Mouse (Mus musculus) adrenal gland, postnatal 14 days (tissue): Measurements from ENCODE around the gene Fcho1. TPM values are rescaled to one million over a fixed set of nuclear protein-coding genes. Genes with fewer than 3 reads are reported as not detected.

ENCODE experiments used
- DNase-seq: peaks from one replicate; pipeline ENCODE4 v3.0.0; 2021; ENCODE audit warnings: mixed read lengths
- total RNA-seq: library from RNA; stranded (reverse); gene quantifications from 2 replicates; pipeline ENCODE4 v1.2.3, GENCODE M21; 2021

The Fcho1 gene
- total RNA-seq, 1 experiment from 2014 or later, result 5.4 TPM

DNA sequence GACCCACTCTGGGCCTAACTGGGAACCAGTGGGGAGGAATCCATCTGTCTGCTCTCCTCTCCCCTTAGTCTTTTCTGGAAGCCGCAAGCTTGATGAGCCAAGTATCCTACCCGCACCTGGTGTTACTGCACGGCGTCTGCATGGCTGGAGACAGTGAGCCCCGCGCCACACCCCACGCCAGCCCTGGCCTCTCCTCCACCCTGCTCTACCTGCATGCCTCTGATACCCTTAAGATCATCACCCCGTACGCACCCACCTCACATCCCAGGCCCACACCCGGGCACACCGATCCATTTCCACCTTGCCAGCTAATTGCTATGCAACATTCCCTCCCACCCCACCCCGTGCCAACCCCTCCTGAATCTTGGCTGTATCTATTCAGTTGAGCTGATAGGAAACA is 42.7 kb downstream of the Fcho1 start:
- no peak for DNase-seq

DNA sequence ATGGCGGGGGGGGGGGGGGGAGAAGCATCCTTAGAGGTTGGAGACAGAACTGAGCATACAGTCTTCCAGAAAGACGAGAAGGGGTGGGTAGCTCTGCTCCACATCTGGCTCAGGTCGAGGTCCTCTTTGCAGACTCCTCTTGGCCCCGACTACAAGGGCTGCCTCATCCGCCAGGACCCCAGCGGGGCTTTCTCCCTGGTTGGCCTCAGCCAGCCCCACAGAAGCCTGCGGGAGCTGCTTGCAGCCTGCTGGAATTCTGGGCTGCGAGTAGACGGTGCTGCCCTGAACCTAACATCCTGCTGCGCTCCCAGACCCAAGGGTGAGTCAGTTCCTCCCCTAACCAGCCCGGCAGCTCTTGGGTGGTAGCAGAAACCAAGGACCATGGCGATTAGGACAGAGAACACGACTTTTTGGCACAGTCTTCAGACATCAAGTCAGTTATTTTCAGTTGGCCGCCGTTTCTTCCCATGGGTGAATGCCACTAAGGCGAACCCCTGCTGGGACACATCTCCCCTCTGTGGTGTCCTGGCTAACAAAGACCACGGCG is 44.1 kb downstream of the Fcho1 start:
- no peak for DNase-seq

DNA sequence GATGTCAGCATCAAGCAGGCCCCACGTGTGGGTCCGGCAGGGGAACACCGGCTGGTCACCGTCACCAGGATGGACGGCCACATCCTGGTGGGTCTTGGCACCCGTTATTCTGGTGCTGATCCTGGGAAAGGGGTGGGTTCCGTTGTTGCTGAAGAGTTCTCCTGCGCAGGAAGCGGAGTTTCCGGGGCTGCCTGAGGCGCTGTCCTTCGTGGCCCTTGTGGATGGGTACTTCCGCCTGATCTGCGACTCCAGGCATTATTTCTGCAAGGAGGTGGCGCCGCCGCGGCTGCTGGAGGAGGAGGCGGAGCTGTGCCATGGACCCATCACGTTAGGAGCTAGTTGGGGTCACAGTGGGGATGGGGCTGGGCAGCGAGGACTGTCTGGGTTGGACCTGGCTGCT is 45.0 kb downstream of the Fcho1 start:
- peak; percentile 46 for DNase-seq

DNA sequence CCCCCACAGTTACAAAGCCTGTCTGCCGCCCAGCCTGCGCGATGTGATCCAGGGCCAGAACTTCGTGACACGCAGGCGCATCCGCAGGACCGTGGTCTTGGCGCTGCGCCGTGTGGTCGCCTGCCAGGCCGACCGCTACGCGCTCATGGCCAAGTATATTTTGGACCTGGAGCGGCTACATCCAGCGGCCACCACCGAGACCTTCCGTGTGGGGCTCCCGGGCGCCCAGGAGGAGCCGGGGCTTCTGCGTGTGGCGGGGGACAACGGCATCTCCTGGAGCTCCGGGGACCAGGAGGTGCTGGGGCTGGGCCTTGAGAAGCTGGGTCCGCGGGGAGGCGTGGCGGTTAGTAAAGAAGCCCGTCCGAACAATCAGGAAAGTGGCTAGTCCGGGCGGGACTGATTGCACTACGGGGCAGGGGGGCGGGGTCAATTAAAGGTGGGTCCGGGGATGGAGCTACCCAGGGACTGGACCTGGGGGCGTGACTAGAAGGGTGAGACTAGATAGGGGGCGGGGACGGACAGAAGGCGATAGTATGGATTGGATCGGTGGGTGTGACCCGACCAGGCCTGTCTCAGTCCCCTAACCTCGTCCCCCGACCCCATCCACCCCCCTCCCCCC is 45.9 kb downstream of the Fcho1 start:
- peak; percentile 55 for DNase-seq

DNA sequence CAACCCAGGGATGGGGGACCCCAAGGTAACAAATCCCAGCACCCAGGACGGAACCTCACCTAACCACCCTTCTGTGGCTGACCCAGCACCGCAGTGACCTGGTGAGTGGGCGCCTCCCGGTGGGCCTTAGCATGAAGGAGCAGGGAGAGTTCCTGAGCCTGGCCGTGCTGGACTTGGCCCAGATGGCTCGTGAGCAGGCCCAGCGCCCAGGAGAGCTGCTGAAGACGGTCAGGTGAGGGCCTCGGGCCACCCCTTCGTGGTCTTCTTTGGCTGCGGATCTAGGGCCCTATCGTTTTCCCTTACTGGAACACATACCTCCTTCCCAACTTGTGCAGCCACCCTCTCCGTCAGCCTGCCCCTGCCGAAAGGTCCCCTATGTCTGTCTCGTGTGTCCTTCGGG is 46.4 kb downstream of the Fcho1 start:
- no peak for DNase-seq

DNA sequence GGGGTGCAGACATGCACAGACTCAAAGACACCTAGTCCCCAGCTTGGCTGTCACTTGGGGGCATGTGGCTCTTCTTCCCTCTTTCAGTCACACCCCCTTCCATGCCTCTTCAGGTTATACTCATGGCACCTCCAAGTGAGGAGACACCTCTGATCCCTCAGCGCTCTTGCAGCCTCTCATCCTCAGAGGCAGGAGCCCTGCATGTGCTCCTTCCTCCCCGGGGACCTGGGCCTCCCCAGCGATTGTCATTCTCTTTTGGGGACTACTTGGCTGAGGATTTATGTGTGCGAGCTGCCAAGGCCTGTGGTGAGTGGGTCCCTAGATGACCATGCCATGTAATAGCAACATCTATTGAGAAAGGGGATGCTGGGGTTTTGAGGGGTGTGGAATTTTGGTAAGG is 47.3 kb downstream of the Fcho1 start:
- DNase-seq, result no peak

DNA sequence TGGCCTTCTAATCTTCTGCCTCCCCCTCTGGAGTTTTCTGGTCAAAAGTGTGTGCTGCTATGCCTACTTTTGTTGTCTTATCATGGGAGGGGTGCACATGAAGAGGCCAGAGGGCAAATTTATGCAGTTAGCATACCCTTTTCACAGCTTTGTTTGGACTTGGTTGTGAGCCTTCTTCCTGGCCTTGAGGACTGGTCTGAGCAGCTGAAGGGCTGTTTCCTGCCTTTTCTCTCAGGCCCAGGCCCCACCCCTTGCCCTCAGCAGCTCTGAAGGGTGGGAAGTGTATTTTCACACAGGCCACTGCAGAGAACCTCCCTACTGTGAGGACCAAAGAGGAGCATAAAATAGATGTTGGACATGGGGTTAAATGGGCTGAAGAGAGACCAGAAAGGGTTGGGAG is 48.0 kb downstream of the Fcho1 start:
- peak; percentile 57 for DNase-seq

DNA sequence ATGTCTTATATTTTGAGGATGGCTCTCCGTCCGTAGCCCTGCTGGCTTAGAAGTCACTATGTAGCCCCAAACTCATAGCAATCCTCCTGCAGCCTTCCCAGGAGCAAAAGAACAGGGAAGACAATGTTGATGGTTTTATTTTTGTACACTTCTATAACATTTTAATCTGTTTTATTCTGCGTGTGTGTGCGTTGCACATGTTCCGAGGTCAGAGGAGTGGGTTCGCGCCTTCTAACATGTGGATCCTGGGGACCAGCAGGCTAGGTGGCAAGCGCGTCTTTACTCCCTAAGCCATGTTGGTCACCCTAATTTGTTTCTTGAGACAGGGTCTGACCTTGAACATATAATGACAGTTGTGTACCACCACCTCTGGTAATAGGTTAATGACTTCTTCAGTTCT is 48.7 kb downstream of the Fcho1 start:
- no peak for DNase-seq

DNA sequence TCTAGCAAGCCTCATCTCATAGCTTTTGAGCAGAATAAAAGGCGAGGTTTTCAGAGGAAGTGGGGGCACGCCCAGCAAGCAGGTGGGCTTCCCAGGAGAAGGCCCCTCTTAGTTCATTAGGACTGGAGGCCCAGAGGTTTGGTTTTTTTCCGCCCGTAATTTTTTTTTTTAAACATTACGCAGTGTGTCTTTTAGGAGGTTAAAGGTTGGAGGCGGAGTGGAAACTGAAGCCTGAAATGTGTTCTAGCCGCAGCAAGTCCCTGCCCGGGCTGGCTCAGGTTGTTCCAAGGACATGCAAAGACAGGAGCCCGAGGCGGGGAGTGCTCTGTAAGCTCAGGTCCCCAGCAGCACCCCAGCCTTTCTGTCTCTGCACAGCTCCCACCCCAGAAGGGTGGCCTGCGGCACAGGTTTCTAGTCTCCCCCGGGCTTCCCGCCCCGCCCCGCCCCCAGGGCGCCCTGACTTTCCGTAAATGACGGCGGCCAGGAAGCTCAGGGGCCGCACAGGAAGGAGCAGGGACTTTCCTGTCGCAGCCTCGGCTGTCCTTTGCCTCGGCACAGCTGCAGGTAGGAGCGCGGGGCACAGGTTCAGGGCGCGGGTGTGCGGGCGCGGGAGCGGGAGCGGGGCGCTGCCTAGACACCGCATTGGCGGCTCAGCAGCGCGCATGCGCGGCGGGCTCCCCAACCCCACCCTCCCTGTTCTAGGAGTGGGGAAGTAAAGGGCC is 49.3 kb downstream of the Fcho1 start, which contains the start of gene Jak3:
Gene Jak3, plus strand, starts transcription at position 277 of the 722 bp plus-strand sequence.
- DNase-seq, result peak; percentile 71

DNA sequence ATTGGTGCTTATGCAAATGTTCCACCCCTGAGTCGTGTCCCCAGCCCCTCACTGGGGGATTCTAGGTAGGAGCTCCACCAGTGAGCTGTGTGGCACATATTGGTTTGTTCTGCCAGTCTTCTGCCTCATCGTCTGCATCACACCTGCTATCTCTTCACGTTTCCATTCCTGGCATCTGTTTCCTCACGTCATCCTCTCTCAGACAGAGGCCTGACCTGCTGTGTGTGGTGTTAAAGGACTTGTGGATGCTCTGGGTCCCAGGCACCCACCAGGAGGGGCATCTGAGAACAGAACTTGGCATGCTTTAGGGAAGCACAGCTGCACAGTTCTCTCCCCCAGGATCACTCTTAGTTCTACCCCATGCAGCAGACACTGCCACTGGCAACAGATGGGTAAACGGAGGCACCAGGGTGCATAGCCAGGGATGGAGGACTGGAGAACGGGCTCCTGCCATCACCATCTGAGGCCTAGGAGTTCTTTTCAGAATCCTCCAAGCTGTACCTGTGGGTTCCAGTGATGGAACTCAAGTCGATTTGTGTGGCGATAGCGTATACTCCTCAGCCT is 50.0 kb downstream of the Fcho1 start:
- no peak for DNase-seq

DNA sequence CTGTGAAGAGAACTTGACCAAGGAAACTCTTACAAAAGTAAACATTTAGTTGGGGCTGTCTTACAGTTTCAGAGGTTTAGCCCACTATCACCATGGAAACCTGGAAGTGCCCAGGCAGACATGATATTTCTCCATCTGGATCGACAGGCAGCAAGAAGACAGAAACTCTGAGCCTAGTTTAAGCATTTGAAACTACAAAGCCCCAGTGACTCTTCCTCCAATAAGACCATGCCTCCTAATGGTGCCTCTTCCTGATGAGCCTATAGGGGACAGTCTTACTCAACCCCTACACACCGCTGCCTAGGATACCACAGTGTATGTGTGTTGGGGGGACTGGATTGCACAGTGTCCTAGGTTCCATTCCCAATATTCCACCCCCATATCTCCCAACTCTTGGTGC is 51.4 kb downstream of the Fcho1 start:
- no peak for DNase-seq

DNA sequence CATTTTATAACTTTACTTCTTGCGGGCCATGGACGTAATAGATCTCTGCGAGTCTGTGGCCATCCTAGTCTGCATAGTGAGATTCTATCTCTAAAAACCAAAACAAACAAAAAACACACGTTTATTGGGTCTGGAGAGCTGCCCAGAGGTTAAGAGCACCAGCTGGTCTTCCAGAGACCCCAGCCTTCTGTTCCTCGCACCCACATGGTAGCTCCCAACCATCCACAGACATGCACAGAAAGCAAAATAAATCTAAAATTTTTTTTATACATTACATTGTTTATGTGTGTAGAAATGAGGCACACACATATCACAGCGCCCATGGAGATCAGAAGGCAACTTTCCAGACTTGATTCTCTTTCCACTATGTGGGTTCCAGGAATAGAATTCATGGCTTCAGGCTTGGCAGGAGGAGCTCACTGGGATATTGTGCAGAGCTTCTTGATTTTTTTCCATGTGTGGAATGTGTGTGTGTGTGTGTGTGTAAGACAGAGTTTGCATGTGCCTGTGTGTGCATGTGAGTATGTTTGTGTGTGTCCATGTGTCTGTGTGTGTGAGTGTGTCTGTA is 53.3 kb downstream of the Fcho1 start:
- DNase-seq, result no peak

DNA sequence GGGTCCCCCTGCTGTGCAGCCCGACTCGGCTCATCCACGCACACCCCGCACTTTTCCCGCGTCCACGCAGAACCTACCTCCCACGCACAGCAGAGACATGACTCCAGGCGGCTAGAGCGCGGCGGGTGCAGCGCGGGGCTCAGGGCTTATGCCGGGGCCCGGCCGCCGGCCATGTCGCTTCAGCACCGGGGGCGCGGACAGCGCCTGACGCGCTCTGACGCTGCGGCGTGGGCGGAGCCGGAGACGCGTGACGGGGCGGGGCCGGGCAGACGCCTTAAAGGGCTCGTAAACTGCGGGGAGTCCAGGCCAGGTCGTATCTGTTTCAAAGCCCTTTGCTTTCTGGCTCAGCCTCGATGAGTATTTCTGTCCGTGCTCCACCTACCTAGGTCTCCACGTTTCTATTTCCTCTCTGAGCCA is 54.0 kb downstream of the Fcho1 start, which contains the start of gene Unc13a:
Gene Unc13a, minus strand, starts transcription at position 209 of the 417 bp plus-strand sequence.
- peak; percentile 95 for DNase-seq

DNA sequence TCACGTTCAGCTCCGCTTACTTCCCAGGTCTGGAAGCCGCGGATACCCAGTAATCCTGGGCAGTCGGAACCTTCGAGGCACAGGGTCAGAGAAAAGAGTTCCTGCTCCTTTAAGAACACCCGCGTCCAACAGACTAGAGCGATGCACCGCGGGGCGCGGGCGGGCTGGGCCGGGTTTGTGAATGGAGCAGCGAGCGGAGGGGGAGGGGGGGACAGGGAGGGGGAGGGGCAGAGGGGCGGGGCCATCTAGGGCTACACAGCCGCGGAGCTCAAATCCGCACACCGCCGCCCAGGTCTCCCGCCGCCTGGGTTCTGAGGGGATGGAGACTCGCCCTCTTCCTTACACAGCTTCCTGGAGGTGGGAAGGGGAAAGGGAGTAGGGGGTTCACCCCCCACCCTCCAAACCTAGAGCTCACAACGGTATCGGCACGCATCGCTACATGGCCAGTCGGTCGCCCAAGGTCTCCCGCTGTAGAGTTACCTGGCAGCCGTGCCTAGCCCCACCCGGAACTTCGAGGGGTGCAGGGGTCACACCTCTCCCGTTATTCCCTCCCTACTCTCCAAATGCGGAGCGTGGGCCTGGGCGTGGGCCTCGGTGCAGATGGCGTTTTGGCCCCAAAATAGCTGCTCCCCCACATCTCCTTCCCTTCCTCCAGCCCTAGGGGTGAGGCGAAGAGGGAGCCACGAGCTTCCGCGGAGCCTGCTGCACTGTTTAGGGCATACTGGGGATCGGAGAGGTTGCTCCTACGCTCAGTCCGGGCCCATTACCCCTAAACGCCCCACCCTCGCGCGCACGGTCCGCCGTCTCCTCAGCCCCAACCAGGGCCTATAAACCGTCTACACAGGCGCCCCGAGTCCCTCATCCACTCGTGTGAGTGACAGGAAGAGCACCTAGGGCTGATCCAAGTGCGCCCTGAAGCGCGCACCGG is 54.6 kb downstream of the Fcho1 start:
- peak; percentile 76 for DNase-seq

DNA sequence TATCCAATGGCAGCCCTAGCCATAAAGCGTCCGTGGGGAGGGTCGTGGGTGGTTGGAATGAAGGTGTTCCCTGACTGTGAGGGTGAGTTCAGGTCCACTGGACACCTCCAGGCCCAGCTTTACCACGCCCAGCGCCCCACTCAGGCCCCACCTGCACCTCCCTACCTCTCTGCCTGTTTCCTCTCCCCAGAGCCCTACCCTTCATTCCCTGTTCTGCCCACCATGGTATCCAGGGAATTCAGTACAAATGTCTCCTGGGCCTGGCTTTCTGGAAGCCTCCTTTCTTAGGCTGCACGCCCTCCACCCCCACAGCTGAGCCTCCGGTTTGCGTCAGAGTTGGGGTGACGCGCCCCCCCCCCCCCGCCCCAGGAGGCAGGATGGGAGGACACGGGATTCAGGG is 55.3 kb downstream of the Fcho1 start:
- no peak for DNase-seq

DNA sequence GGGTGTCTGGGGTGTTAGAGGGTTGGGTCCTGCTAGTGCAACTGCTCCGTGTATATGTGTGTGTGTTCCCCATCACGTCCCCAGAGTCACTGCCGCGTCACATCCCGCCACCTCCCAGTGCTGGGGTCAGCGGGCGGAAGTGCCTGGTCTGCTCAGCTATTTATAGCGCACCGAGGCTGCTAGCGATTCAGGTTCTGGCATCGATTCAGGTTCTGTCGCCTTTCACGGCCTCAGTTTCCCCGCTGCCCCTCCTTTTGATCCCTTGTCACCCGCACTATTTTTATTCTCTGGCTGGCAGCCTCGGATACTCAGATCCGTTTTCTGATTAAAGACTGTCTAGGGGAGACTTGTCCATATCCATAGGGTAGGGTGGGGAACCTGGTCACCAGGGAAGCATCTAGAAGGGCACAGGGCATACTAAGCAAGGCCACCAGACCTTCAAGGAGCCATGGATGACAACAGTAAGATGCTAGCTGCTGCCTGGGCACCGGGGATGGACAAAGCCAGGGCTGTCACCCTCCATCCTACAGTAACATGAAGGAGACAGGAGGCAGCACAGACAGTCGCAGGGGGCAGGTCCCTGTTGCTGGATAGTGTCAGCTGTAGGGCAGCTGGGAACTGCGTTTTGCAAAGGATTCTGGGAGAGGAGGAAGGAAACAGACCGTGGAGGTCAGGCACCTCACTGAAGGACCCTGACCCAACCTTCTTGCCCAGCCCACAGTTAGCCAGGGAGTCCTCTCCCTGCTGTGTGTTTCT is 57.1 kb downstream of the Fcho1 start:
- peak; percentile 70 for DNase-seq

DNA sequence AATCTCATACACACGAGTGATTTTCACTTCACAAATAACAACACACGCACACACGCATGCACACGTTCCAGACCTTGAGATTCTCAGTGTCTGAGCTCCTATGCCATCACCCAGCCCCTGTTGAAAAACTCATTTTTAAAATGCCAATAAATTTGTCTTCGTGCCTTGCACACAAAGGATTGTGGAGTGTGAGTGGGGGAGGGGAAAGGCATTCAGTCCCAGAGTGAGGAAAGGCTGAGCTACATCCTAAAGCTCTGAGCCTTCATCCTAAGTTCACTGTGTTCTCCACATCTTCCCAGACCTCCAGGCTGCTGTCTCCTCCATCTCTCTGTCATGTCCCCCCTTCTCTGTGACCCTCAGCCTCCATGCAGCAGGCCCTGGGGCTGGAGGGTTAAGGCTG is 58.3 kb downstream of the Fcho1 start:
- DNase-seq, result no peak

DNA sequence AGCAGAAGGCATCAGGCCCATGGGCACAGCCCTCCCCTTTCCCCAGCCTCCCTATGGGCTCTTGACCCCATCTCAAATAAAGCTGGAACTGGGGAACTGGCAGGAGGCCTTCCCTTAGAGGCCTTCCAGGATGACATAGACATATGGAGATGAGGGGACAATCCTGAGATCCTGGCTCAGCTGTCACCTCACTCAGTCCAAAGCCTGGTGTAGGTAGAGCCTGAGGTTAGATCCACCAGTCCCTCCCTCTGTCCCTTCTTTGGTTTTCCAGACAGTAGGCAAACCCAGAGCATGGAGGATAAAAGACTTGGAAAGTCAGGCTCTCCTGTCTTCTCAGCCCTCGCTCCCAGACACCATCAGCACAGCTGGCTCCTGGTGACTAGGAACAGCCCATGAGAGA is 58.7 kb downstream of the Fcho1 start:
- DNase-seq, result no peak

DNA sequence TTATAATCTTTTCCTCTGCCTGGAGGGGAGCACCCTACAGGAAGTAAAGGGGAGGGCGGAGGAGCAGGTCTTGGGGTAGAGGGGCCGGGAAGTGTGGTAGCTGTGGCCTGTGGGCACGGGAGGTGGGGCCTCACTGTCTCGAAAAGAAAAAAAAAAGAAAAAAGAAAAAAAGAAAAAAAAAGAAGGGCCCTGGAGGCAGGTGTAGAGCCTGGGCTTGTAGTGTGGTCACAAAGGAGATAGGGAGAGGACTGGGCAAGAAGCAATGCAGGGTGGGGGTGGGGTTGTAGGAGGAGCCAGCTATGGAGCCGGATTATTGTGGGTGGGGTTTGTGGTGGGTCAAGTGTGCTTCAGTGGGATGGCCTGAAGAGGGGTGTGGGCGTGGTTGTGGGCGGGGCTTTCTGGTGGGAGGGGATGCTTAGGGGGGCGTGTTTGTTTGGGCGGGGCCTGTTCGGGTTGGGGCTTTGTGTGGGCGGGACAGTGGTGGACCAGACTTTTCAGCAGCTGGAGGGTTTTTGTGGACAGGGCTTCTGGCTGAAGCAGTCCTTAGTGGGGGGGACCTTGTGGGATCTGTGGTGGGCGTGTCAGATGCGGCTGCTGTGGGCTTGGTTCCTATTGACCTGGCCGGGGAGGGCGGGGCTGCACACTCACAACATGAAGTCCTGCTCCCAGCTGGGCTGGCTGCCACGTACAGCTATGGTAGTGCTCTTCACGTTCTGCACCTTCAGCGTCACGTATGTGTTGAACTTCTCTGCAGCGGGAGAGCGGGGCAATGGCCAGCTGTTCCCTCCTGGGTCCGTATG is 60.0 kb downstream of the Fcho1 start:
- DNase-seq, result peak; percentile 89
